ENCODE assay signal across 29 mouse cellular contexts in the genomic region with DNA sequence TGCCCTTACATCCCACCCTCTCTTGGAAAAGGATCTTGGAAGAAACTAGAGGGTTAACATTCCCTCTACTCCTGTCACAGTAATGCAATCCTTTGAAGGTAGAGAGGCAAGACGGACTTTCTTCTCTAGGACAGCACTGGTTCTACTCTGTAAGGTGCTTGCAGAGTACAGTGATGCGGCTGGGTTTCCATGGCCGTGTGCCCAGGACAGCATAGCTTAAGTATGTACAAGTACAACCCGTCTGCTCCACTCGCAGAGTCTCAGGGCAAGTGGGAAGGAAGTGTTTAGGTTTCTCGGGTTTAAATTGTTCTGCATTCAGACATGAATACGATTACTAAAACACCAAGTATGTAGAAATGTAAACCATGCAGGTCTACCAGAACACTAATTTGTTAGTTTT. TPM values are rescaled to one million over a fixed set of nuclear protein-coding genes. Genes with fewer than 3 reads are reported as not detected.
A peak's percentile ranks its signal among the peaks of the same experiment; 100 is the strongest.
DNase-seq lines count a peak whose midpoint lies in the region; ATAC-seq and TF ChIP-seq lines count a peak whose summit lies in the region.
"Had no signal": no experiment of that assay in that cellular context is flagged by ENCODE, and none has a peak within 500 bp of the region (broad histone marks: within the 10 kb centered on the region; RNA-seq: fewer than 3 reads in every experiment).

No protein-coding gene starts in this region.

- no peaks in the 10 kb centered on the region for H3K4me1 ChIP-seq in heart, embryonic 10.5 days
- H3K4me1 ChIP-seq in stomach, postnatal 0 days (replicated peaks; ENCODE audit: control insufficient read depth, insufficient read depth) = no peaks in the 10 kb centered on the region
- H3K4me1 ChIP-seq in kidney, embryonic 16.5 days (ENCODE audit: insufficient read depth, low read length) = 0 out of 2 replicates have a peak, but pooled peaks cover under 1% of the 10 kb centered on the region
- H3K4me1 ChIP-seq: embryonic facial prominence, embryonic 10.5 days; embryonic facial prominence, embryonic 13.5 days; forebrain, embryonic 10.5 days; forebrain, embryonic 13.5 days; heart, embryonic 12.5 days; heart, embryonic 15.5 days had no signal

- 85% methylated on average over 7 of the region's 7 CpGs for WGBS in heart, embryonic 10.5 days
- 56% methylated on average over 7 of the region's 7 CpGs for WGBS in stomach, postnatal 0 days
- WGBS in kidney, embryonic 16.5 days = 84% methylated on average over 7 of the region's 7 CpGs

- no peak for DNase-seq in frontal cortex, postnatal 14 days (ENCODE audit: low spot score in 2 of 2)
- peak; percentile 63 for DNase-seq in heart, embryonic 10.5 days (ENCODE audit: low spot score)
- no peak for DNase-seq in heart, adult 8-10 months (ENCODE audit: low spot score)
- DNase-seq in stomach, postnatal 0 days (ENCODE audit: low spot score) = no peak
- DNase-seq: adrenal gland, adult 2 months; adrenal gland, postnatal 14 days; cerebellum, adult 11-12 months; cerebellum, adult 8-10 months; cerebellum, postnatal 10 days; cerebellum, postnatal 36 days; embryo, embryonic 11 days; gastrocnemius, postnatal 36 days; heart, adult 2 months; heart, postnatal 10 days; heart, postnatal 4 days; kidney, adult 18-20 months had no signal

- no peak for TF ChIP-seq CTCF in stomach, postnatal 0 days (IDR thresholded peaks at IDR 0.05; ENCODE audit: low read depth)

- no peak overlapping the region for H3K9ac ChIP-seq in stomach, postnatal 0 days (ENCODE audit: low read length)
- H3K9ac ChIP-seq in kidney, embryonic 16.5 days (replicated peaks; ENCODE audit: low read length) = no peak overlapping the region
- H3K9ac ChIP-seq: embryonic facial prominence, embryonic 13.5 days; forebrain, embryonic 13.5 days; heart, embryonic 12.5 days; heart, embryonic 15.5 days; hindbrain, embryonic 14.5 days had no signal

- no peak for TF ChIP-seq EP300 in stomach, postnatal 0 days (optimal IDR thresholded peaks at IDR 0.05)

- peaks cover 72% of the 10 kb centered on the region for H3K36me3 ChIP-seq in heart, embryonic 10.5 days
- H3K36me3 ChIP-seq in stomach, postnatal 0 days (ENCODE audit: control insufficient read depth, insufficient read depth, low read length) = peaks cover 27% of the 10 kb centered on the region
- peaks cover 46% of the 10 kb centered on the region for H3K36me3 ChIP-seq in kidney, embryonic 16.5 days (ENCODE audit: insufficient read depth, low read length)

- H3K27me3 ChIP-seq in heart, embryonic 10.5 days (ENCODE audit: insufficient read depth, poor library complexity, severe bottlenecking) = no peaks in the 10 kb centered on the region
- H3K27me3 ChIP-seq in stomach, postnatal 0 days (ENCODE audit: control insufficient read depth, insufficient read depth, low read length) = no peaks in the 10 kb centered on the region
- no peaks in the 10 kb centered on the region for H3K27me3 ChIP-seq in kidney, embryonic 16.5 days (ENCODE audit: insufficient read depth, low read length)
- H3K27me3 ChIP-seq: embryonic facial prominence, embryonic 13.5 days; forebrain, embryonic 13.5 days; heart, embryonic 12.5 days; heart, embryonic 15.5 days had no signal

- no peaks in the 10 kb centered on the region for H3K9me3 ChIP-seq in heart, embryonic 10.5 days
- H3K9me3 ChIP-seq in stomach, postnatal 0 days (ENCODE audit: control insufficient read depth, low read length) = no peaks in the 10 kb centered on the region
- H3K9me3 ChIP-seq in kidney, embryonic 16.5 days (ENCODE audit: low read length) = no peaks in the 10 kb centered on the region
- H3K9me3 ChIP-seq: embryonic facial prominence, embryonic 10.5 days; embryonic facial prominence, embryonic 13.5 days; forebrain, embryonic 10.5 days; forebrain, embryonic 13.5 days; heart, embryonic 12.5 days; heart, embryonic 15.5 days had no signal

- no peak overlapping the region for H3K4me2 ChIP-seq in stomach, postnatal 0 days (replicated peaks; ENCODE audit: low read depth)
- no peak overlapping the region for H3K4me2 ChIP-seq in kidney, embryonic 16.5 days (replicated peaks; ENCODE audit: low read depth, low read length)
- H3K4me2 ChIP-seq: embryonic facial prominence, embryonic 13.5 days; forebrain, embryonic 13.5 days; heart, embryonic 12.5 days; heart, embryonic 15.5 days; hindbrain, embryonic 14.5 days had no signal

- H3K4me3 ChIP-seq in heart, embryonic 10.5 days = no peak overlapping the region
- no peak overlapping the region for H3K4me3 ChIP-seq in stomach, postnatal 0 days (ENCODE audit: low read depth, low read length)
- no peak overlapping the region for H3K4me3 ChIP-seq in kidney, embryonic 16.5 days (ENCODE audit: low read length)
- H3K4me3 ChIP-seq: embryonic facial prominence, embryonic 10.5 days; embryonic facial prominence, embryonic 13.5 days; forebrain, embryonic 10.5 days; forebrain, embryonic 13.5 days; heart, adult 2 months; heart, embryonic 12.5 days; heart, embryonic 15.5 days had no signal

- ATAC-seq in frontal cortex, adult (ENCODE audit: low TSS enrichment) = peak; percentile 76
- peak; percentile 56; the same call in 1 of the 2 replicates for ATAC-seq in stomach, postnatal 0 days (ENCODE audit: low FRiP score, low TSS enrichment)
- no peak for ATAC-seq in kidney, embryonic 16.5 days (ENCODE audit: low FRiP score, low TSS enrichment)
- ATAC-seq: forebrain, embryonic 13.5 days; forebrain, embryonic 16.5 days; hindbrain, postnatal 0 days; inflammation-experienced regulatory T-cells, adult 6 months; intestine, embryonic 16.5 days had no signal

- H3K27ac ChIP-seq in heart, embryonic 10.5 days = no peak overlapping the region
- H3K27ac ChIP-seq in stomach, postnatal 0 days (replicated peaks) = no peak overlapping the region
- no peak overlapping the region for H3K27ac ChIP-seq in kidney, embryonic 16.5 days (ENCODE audit: low read length)
- H3K27ac ChIP-seq: embryonic facial prominence, embryonic 10.5 days; embryonic facial prominence, embryonic 13.5 days; forebrain, embryonic 10.5 days; forebrain, embryonic 13.5 days; heart, adult 2 months; heart, embryonic 15.5 days; hindbrain, embryonic 14.5 days; hindbrain, postnatal 0 days had no signal

RNA-seq across cellular contexts. Expression of a gene that starts 25.2 kb away (rescaled TPM):
- polyA plus RNA-seq in heart, embryonic 10.5 days (2016; fragmentation: Nextera tagmentation; extraction: Ambion mirVana) = 99.9 and 114 TPM in 2 replicates
- total RNA-seq in heart, adult 8-10 months (2022) = 100 to 1,000 TPM; 329 to 372 (median 356) TPM
- polyA plus RNA-seq in stomach, postnatal 0 days (2015; fragmentation: Nextera tagmentation; extraction: Ambion mirVana) = 125 and 130 TPM in 2 replicates
- 87.8 and 94.9 TPM in 2 replicates for polyA plus RNA-seq in kidney, embryonic 16.5 days (2015; fragmentation: Nextera tagmentation; extraction: Ambion mirVana)
